In the genomic region with DNA sequence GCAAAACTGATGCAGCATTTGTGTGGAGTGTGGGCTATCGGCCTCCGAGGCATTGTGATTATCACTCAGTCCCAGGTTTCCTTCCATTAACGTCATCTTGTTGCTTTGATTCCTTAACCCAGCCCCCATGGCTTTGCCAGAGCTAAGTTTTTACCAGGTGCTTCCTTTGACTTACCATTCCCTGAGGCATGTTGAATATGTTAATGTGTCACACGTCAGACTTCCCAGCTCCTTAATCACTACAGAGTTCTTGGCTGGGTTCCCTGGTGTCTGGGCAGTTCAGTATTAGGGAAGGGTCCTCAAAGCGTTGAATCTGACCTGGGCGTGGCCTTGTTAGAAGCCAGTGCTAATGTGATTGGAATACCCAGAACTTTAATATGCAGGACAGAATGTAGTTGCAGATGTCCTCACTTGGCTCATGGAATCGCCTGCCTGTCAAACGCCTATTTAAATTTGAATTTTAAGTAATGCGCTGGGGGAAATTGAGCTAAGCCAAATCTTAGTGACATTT, we compare ENCODE assay signal across 9 mouse cellular contexts. TPM values are rescaled to one million over a fixed set of nuclear protein-coding genes. Genes with fewer than 3 reads are reported as not detected.
DNase-seq lines count a peak whose midpoint lies in the region; ATAC-seq and TF ChIP-seq lines count a peak whose summit lies in the region.
"Had no signal": no experiment of that assay in that cellular context is flagged by ENCODE, and none has a peak within 500 bp of the region (broad histone marks: within the 10 kb centered on the region; RNA-seq: fewer than 3 reads in every experiment).

No protein-coding gene starts in this region.

- no peak for TF ChIP-seq EP300 in liver, postnatal 0 days (IDR thresholded peaks at IDR 0.05; ENCODE audit: low read depth)

- no peak overlapping the region for H3K4me3 ChIP-seq in liver, postnatal 0 days (ENCODE audit: low read depth, low read length)
- H3K4me3 ChIP-seq in forebrain, embryonic 14.5 days (ENCODE audit: low read depth, low read length) = no peak overlapping the region
- no peak overlapping the region for H3K4me3 ChIP-seq in hindbrain, embryonic 14.5 days (replicated peaks; ENCODE audit: low read length)
- H3K4me3 ChIP-seq in midbrain, embryonic 14.5 days (replicated peaks; ENCODE audit: low read depth, low read length) = no peak overlapping the region

- ATAC-seq in liver, postnatal 0 days = no peak
- ATAC-seq in forebrain, embryonic 14.5 days = peak; percentile 87
- ATAC-seq in hindbrain, embryonic 14.5 days (ENCODE audit: low FRiP score) = 0 out of 2 replicates have a peak, but pooled peaks have one; percentile 36
- peak; percentile 64; the same call in 1 of the 2 replicates for ATAC-seq in midbrain, embryonic 14.5 days (ENCODE audit: low FRiP score, low TSS enrichment)
- ATAC-seq in megakaryocyte-erythroid progenitor cell, adult 5-6 weeks (replicated peaks; ENCODE audit: low FRiP score, low TSS enrichment, poor library complexity, severe bottlenecking) = no peak

- WGBS in liver, postnatal 0 days (ENCODE audit: insufficient replicate concordance) = 69% methylated on average over 9 of the region's 9 CpGs
- 35% methylated on average over 9 of the region's 9 CpGs for whole genome bisulfite sequencing in forebrain, embryonic 14.5 days
- 47% methylated on average over 9 of the region's 9 CpGs for WGBS in hindbrain, embryonic 14.5 days
- WGBS in midbrain, embryonic 14.5 days = 41% methylated on average over 9 of the region's 9 CpGs

- 0 out of 2 replicates have a peak, but pooled peaks cover 3% of the 10 kb centered on the region for H3K36me3 ChIP-seq in liver, postnatal 0 days (replicated peaks; ENCODE audit: insufficient read depth, low read length)
- no peaks in the 10 kb centered on the region for H3K36me3 ChIP-seq in forebrain, embryonic 14.5 days (ENCODE audit: control insufficient read depth, insufficient read depth, low read length)
- H3K36me3 ChIP-seq in hindbrain, embryonic 14.5 days (replicated peaks; ENCODE audit: control insufficient read depth, insufficient read depth) = no peaks in the 10 kb centered on the region
- no peaks in the 10 kb centered on the region for H3K36me3 ChIP-seq in midbrain, embryonic 14.5 days (ENCODE audit: control insufficient read depth, insufficient read depth, low read length)

- no peaks in the 10 kb centered on the region for H3K9me3 ChIP-seq in liver, postnatal 0 days (ENCODE audit: low read length)
- H3K9me3 ChIP-seq in forebrain, embryonic 14.5 days (replicated peaks; ENCODE audit: control insufficient read depth, low read length) = no peaks in the 10 kb centered on the region
- no peaks in the 10 kb centered on the region for H3K9me3 ChIP-seq in hindbrain, embryonic 14.5 days (ENCODE audit: control insufficient read depth, low read length)
- no peaks in the 10 kb centered on the region for H3K9me3 ChIP-seq in midbrain, embryonic 14.5 days (ENCODE audit: control insufficient read depth, low read length)

- TF ChIP-seq CTCF in liver, postnatal 0 days (IDR thresholded peaks at IDR 0.05; ENCODE audit: low read depth) = no peak

- H3K27ac ChIP-seq in liver, postnatal 0 days (ENCODE audit: low read depth) = 0 out of 2 replicates have a peak overlapping the region, but pooled peaks have one; percentile 12
- peak overlapping the region; percentile 84 for H3K27ac ChIP-seq in forebrain, embryonic 14.5 days (ENCODE audit: low read depth, low read length)
- H3K27ac ChIP-seq in hindbrain, embryonic 14.5 days = 0 out of 2 replicates have a peak overlapping the region, but pooled peaks have one; percentile 14
- no peak overlapping the region for H3K27ac ChIP-seq in midbrain, embryonic 14.5 days (replicated peaks; ENCODE audit: low read depth, low read length)

- no peaks in the 10 kb centered on the region for H3K27me3 ChIP-seq in liver, postnatal 0 days (ENCODE audit: insufficient read depth, low read length)
- no peaks in the 10 kb centered on the region for H3K27me3 ChIP-seq in forebrain, embryonic 14.5 days (replicated peaks; ENCODE audit: control insufficient read depth, insufficient read depth, low read length)
- H3K27me3 ChIP-seq in hindbrain, embryonic 14.5 days (ENCODE audit: control insufficient read depth, insufficient read depth, low read length) = no peaks in the 10 kb centered on the region
- no peaks in the 10 kb centered on the region for H3K27me3 ChIP-seq in midbrain, embryonic 14.5 days (ENCODE audit: control insufficient read depth, insufficient read depth, low read length)

- no peak overlapping the region for H3K9ac ChIP-seq in liver, postnatal 0 days (replicated peaks)
- no peak overlapping the region for H3K9ac ChIP-seq in forebrain, embryonic 14.5 days (ENCODE audit: low read length)
- H3K9ac ChIP-seq in hindbrain, embryonic 14.5 days = no peak overlapping the region
- no peak overlapping the region for H3K9ac ChIP-seq in midbrain, embryonic 14.5 days (replicated peaks; ENCODE audit: low read length)

- DNase-seq in liver, postnatal 0 days = no peak
- DNase-seq in liver = no peak
- DNase-seq in forebrain, embryonic 14.5 days (ENCODE audit: low spot score) = peak; percentile 93
- no peak for DNase-seq in hindbrain, embryonic 14.5 days (ENCODE audit: low spot score)
- peak; percentile 62 for DNase-seq in midbrain, embryonic 14.5 days
- DNase-seq in spleen, postnatal 4 days (ENCODE audit: low spot score in 2 of 2) = no peak
- no peak for DNase-seq in B cell, adult 2 months
- DNase-seq: layer of hippocampus, postnatal 36 days had no signal

- no peak overlapping the region for H3K4me2 ChIP-seq in liver, postnatal 0 days (ENCODE audit: low read depth, low read length)
- H3K4me2 ChIP-seq in forebrain, embryonic 14.5 days (ENCODE audit: low read length) = no peak overlapping the region
- H3K4me2 ChIP-seq in hindbrain, embryonic 14.5 days (replicated peaks) = no peak overlapping the region
- no peak overlapping the region for H3K4me2 ChIP-seq in midbrain, embryonic 14.5 days (ENCODE audit: low read length)

- peaks cover 18% of the 10 kb centered on the region for H3K4me1 ChIP-seq in liver, postnatal 0 days (ENCODE audit: insufficient read depth)
- peaks cover 25% of the 10 kb centered on the region for H3K4me1 ChIP-seq in forebrain, embryonic 14.5 days (ENCODE audit: control insufficient read depth, insufficient read depth, low read length)
- 0 out of 2 replicates have a peak, but pooled peaks cover 2% of the 10 kb centered on the region for H3K4me1 ChIP-seq in hindbrain, embryonic 14.5 days (replicated peaks; ENCODE audit: control insufficient read depth, insufficient read depth, low read length)
- peaks cover 11% of the 10 kb centered on the region for H3K4me1 ChIP-seq in midbrain, embryonic 14.5 days (ENCODE audit: control insufficient read depth, insufficient read depth, low read length)

RNA-seq across cellular contexts. Expression of gene Itpr1, which starts 23.6 kb away (rescaled TPM):
- polyA plus RNA-seq in liver, postnatal 0 days (2015; fragmentation: Nextera tagmentation; extraction: Ambion mirVana) = 2.8 and 2.9 TPM in 2 replicates
- 5.2 and 8.5 TPM in 2 replicates for polyA plus RNA-seq in forebrain, embryonic 14.5 days (2014; fragmentation: Nextera tagmentation; extraction: Ambion mirVana)
- polyA plus RNA-seq in hindbrain, embryonic 14.5 days (2014; fragmentation: Nextera tagmentation; extraction: Ambion mirVana) = 6.5 TPM in 2 replicates
- polyA plus RNA-seq in midbrain, embryonic 14.5 days (2014; fragmentation: Nextera tagmentation; extraction: Ambion mirVana) = 3.6 and 5.5 TPM in 2 replicates
- total RNA-seq in megakaryocyte-erythroid progenitor cell, adult 5-6 weeks (2014; fragmentation: Nextera tagmentation) = 24.8 and 25.7 TPM in 2 replicates
- total RNA-seq in megakaryocyte-erythroid progenitor cell, adult 5-6 weeks (2017) = 57.6 and 66.5 TPM in 2 replicates

RNA-seq across cellular contexts. Expression of gene Sumf1, which starts 51.1 kb away (rescaled TPM):
- 12.0 and 13.0 TPM in 2 replicates for polyA plus RNA-seq in liver, postnatal 0 days (2015; fragmentation: Nextera tagmentation; extraction: Ambion mirVana)
- polyA plus RNA-seq in forebrain, embryonic 14.5 days (2014; fragmentation: Nextera tagmentation; extraction: Ambion mirVana) = 12.5 TPM in 2 replicates
- polyA plus RNA-seq in hindbrain, embryonic 14.5 days (2014; fragmentation: Nextera tagmentation; extraction: Ambion mirVana) = 12.0 and 13.5 TPM in 2 replicates
- polyA plus RNA-seq in midbrain, embryonic 14.5 days (2014; fragmentation: Nextera tagmentation; extraction: Ambion mirVana) = 8.4 and 10.9 TPM in 2 replicates
- 4.9 and 10.9 TPM in 2 replicates for total RNA-seq in megakaryocyte-erythroid progenitor cell, adult 5-6 weeks (2014; fragmentation: Nextera tagmentation)
- total RNA-seq in megakaryocyte-erythroid progenitor cell, adult 5-6 weeks (2017) = 8.9 and 15.5 TPM in 2 replicates

Comparison
In these comparisons a context has a peak if more than half of its experiments do, and no peak if none do; other contexts are left out.
1. ATAC-seq: peak in forebrain, embryonic 14.5 days (single experiment), hindbrain, embryonic 14.5 days (single experiment) and midbrain, embryonic 14.5 days (single experiment); none in liver, postnatal 0 days (single experiment) and megakaryocyte-erythroid progenitor cell, adult 5-6 weeks (single experiment).
2. DNase-seq: peak in forebrain, embryonic 14.5 days (single experiment) and midbrain, embryonic 14.5 days (single experiment); none in liver, postnatal 0 days (single experiment), liver (single experiment), hindbrain, embryonic 14.5 days (single experiment), spleen, postnatal 4 days (0 of 2) and B cell, adult 2 months (0 of 2).